Mouse (Mus musculus) C2C12 (cell line): Measurements from ENCODE around the gene Efcab14. TPM values are rescaled to one million over a fixed set of nuclear protein-coding genes. Genes with fewer than 3 reads are reported as not detected.
A peak's percentile ranks its signal among the peaks of the same experiment; 100 is the strongest.

Experiments
- H3K27me3 ChIP-seq: one replicate; pipeline ENCODE4 v1.6.1; 2011; ENCODE audit not compliant: control insufficient read depth, insufficient read depth, insufficient read length
- H3K36me3 ChIP-seq: one replicate; pipeline ENCODE4 v1.6.1; 2011; ENCODE audit not compliant: control insufficient read depth, insufficient read depth
- H3K4me3 ChIP-seq: one replicate; pipeline ENCODE4 v1.5.1; 2011; ENCODE audit warnings: mild to moderate bottlenecking, control low read depth; ENCODE audit not compliant: poor library complexity, insufficient read depth, severe bottlenecking
- H3K79me2 ChIP-seq: one replicate; pipeline ENCODE4 v1.6.1; 2011; ENCODE audit not compliant: control insufficient read depth, insufficient read depth
- H3K79me3 ChIP-seq: one replicate; pipeline ENCODE4 v1.6.1; 2011; ENCODE audit warnings: low read depth, control low read depth
- H3ac ChIP-seq: one replicate; pipeline ENCODE3; 2011; ENCODE audit warnings: low read depth; ENCODE audit not compliant: control insufficient read depth, insufficient read length
- CEBPB ChIP-seq: IDR thresholded peaks from one replicate; pipeline ENCODE4 v1.6.1; 2011; ENCODE audit warnings: low read depth, mild to moderate bottlenecking, control low read depth, moderate library complexity
- CTCF ChIP-seq: IDR thresholded peaks from one replicate; pipeline ENCODE4 v1.5.1; 2011; ENCODE audit not compliant: control insufficient read depth, insufficient read depth, insufficient read length
- FOSL1 ChIP-seq: IDR thresholded peaks from one replicate; pipeline ENCODE4 v1.8.0; 2011; ENCODE audit warnings: mild to moderate bottlenecking, low read length; ENCODE audit not compliant: poor library complexity, insufficient read depth, severe bottlenecking
- MAX ChIP-seq: IDR thresholded peaks from one replicate; pipeline ENCODE4 v1.6.1; 2011; ENCODE audit warnings: mild to moderate bottlenecking, control low read depth
- MYOD1 ChIP-seq: IDR thresholded peaks from one replicate; pipeline ENCODE4 v1.6.1; 2011; ENCODE audit warnings: low read depth; ENCODE audit not compliant: control insufficient read depth, insufficient read length
- MYOG ChIP-seq: IDR thresholded peaks from one replicate; pipeline ENCODE4 v1.6.1; 2011; ENCODE audit not compliant: control insufficient read depth, insufficient read length; ENCODE audit errors: extremely low read depth
- USF1 ChIP-seq: IDR thresholded peaks from one replicate; pipeline ENCODE4 v1.6.1; 2011; ENCODE audit warnings: low read depth, mild to moderate bottlenecking, control low read depth, moderate library complexity
- polyA plus RNA-seq: library from polyadenylated mRNA; unstranded; fragments of >200 nt; fragmentation: generic; extraction: Trizol; gene quantifications from one replicate; pipeline ENCODE4 v1.2.1, GENCODE M21; 2012; ENCODE audit warnings: missing spikeins

The Efcab14 gene
- polyA plus RNA-seq, 1 experiment: 12.6 TPM

DNA sequence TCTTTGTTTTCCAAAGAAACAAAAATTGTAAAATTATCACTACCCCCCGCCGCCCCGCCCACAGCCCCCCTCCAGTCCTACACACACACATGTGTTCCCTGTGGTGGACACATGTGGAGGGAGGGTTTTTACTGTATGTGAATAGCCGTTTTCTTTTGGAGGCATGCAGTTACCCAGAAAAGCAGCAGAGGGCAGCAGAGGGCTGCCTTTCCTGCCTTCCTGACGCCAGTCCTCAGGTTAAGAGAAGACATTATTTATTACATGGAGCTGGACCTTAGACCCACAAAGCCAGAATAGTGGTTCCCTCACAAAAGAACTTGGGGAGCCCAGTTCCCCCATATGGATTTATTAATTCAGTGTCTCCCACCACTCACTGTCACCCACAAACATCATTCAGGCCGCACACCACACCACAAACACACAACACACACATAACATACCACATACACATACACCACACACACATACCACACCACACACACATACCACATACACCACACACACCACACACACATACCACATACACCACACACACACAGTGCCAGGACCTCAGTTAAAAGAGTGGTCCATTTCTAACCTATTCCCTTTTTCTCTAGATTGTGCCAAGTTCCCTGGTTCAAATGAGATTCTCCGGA is 5.8 kb upstream of the Efcab14 start:
- Histone ChIP-seq H3K79me2 (no peaks in the 10 kb centered on the region), H3K36me3 (no peaks in the 10 kb centered on the region), H3K4me3 (no peak overlapping the region), H3K79me3 (no peaks in the 10 kb centered on the region), H3ac (no peak overlapping the region), H3K27me3 (peaks cover 19% of the 10 kb centered on the region)
- TF ChIP-seq MYOG (no peak), CTCF (peak; percentile 57), MAX (no peak), CEBPB (no peak)

DNA sequence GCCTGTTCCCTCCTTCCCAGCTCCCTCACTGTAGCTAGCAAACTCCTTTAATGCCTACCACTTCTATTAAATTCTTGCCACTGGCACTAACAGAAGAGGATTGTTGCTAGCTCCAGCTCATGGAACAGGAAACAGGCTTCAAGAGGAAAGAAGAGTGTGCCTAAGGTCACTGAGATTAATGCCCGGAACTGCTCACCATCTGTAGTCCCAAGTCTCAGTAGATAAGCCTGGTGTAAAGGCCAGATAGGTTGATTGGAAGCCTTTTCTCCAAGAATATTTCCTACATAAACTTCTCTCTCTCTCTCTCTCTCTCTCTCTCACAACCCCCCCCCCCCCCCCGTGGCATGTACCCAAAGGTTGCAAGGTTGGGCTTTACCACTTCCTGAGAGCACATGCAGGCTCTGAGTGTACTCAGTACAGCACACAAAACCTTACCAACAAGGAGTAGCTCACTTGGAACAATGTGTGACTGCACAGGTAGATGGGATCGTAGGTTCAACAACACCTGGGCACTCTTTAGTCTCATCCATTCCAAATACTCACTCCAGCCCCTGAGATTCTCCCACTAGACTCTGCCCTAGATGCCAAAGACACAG is 5.2 kb upstream of the Efcab14 start:
- H3K27me3 ChIP-seq: peaks cover 19% of the 10 kb centered on the region
- no peak overlapping the region for H3ac ChIP-seq
- H3K79me3 ChIP-seq: no peaks in the 10 kb centered on the region
- H3K4me3 ChIP-seq: no peak overlapping the region
- no peaks in the 10 kb centered on the region for H3K79me2 ChIP-seq
- no peaks in the 10 kb centered on the region for H3K36me3 ChIP-seq
- TF ChIP-seq MYOD1 (no peak), CEBPB (no peak), CTCF (no peak), MYOG (no peak), MAX (no peak), FOSL1 (no peak), USF1 (no peak)

DNA sequence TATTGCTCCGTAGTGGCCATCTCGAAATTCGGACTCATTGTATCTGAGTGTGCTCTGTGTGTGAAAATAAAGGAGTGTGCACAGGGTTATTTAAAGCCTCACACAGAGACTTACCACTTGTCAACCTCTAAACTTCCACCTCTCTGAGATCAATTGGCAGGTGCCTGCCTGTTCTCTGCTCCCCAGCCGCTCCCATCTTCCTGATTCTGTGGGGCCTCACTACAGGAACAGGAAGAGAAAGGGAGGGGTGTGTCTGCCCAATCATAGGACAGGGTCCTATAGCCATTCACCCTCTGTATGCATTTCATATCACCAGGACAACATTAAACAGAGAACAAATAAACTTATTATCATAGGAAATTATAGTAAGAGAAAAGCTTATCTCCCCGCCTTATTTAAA is 3.8 kb upstream of the Efcab14 start:
- Histone ChIP-seq H3K36me3 (no peaks in the 10 kb centered on the region), H3K79me2 (peaks cover 10% of the 10 kb centered on the region), H3K79me3 (peaks cover 5% of the 10 kb centered on the region), H3K27me3 (peaks cover 19% of the 10 kb centered on the region), H3ac (no peak overlapping the region), H3K4me3 (no peak overlapping the region)
- no peak for TF ChIP-seq MYOD1
- no peak for TF ChIP-seq CEBPB
- TF ChIP-seq MYOG: no peak
- TF ChIP-seq CTCF: no peak
- no peak for TF ChIP-seq FOSL1
- no peak for TF ChIP-seq USF1
- TF ChIP-seq MAX: no peak

DNA sequence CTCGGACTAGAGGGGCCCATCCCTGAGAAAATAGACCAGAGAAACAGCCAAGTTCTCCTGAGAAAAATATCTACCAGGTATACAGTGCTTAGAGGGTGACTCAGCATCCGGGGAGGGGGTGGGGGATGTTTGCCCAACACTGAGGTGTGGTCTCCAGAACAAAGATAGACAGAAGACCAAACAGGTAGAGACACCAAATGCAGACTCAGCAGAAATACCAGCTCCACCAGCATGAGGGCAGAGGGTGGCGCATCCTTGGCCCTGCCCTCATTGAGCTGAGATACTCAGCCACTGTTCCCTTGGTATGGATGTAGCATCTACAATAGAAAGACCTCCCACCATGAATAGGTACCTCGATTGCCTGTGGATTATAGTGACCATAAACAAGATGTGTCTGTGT is 2.7 kb upstream of the Efcab14 start:
- Histone ChIP-seq H3K27me3 (peaks cover 19% of the 10 kb centered on the region), H3K36me3 (no peaks in the 10 kb centered on the region), H3ac (no peak overlapping the region), H3K79me3 (peaks cover 7% of the 10 kb centered on the region), H3K4me3 (no peak overlapping the region), H3K79me2 (peaks cover 21% of the 10 kb centered on the region)
- TF ChIP-seq CEBPB (no peak), FOSL1 (no peak), MAX (no peak), MYOG (no peak), CTCF (no peak), MYOD1 (no peak), USF1 (no peak)

DNA sequence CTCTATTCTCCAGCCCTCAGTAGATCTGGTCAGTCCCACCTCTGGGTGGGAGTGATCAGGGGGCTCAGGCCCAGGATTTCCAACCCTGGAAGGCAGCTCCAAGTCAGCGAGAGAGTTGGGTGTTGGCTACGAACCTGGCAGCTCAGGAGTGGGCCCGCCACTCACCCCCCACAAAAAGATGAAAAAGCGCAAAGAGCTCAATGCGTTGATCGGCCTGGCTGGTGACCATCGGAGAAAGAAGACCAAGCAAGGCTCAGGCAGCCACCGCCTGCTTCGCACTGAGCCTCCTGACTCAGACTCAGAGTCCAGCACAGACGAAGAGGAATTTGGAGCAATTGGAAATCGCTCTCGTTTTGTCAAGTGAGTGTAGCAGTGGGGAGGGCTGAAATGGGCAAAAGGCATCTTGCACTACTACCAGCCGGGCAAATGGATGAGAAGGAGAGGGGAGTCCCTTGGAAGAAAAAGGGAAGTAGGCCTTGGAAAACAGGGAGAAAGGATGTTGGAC is 989 bp downstream of the Efcab14 start:
- peak overlapping the region; percentile 9 for H3ac ChIP-seq
- H3K4me3 ChIP-seq: peak overlapping the region; percentile 75
- peaks cover 8% of the 10 kb centered on the region for H3K79me3 ChIP-seq
- TF ChIP-seq CTCF: no peak
- H3K27me3 ChIP-seq: peaks cover 11% of the 10 kb centered on the region
- peaks cover 28% of the 10 kb centered on the region for H3K36me3 ChIP-seq
- peaks cover 29% of the 10 kb centered on the region for H3K79me2 ChIP-seq

DNA sequence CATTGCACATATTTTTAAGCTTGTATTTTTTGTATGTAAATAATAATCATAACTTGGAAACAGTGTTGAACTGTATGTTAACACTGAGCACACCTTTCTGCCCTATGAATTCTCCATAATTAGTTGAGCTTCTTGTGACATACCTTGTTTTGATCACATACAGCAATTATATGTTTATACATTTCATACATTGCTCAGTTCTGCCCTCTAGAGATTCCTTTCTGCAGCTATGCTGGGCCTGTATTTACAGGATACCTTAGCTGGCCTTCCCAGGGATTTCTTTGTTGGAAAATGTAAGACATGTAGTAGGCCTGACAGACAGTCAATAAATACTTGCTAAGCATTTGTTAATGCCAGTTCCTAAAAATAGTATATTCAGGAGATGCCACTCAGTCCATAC is 5.1 kb downstream of the Efcab14 start:
- H3K36me3 ChIP-seq: peaks cover 48% of the 10 kb centered on the region
- peaks cover 29% of the 10 kb centered on the region for H3K79me2 ChIP-seq
- H3ac ChIP-seq: no peak overlapping the region
- no peak for TF ChIP-seq MYOD1
- no peak for TF ChIP-seq MYOG
- TF ChIP-seq CTCF: no peak
- TF ChIP-seq USF1: no peak
- no peak for TF ChIP-seq FOSL1
- no peak for TF ChIP-seq MAX
- TF ChIP-seq CEBPB: no peak
- peaks cover 8% of the 10 kb centered on the region for H3K79me3 ChIP-seq
- no peak overlapping the region for H3K4me3 ChIP-seq
- H3K27me3 ChIP-seq: no peaks in the 10 kb centered on the region
